Mouse (Mus musculus): ENCODE results near the gene Ocln. TPM values are rescaled to one million over a fixed set of nuclear protein-coding genes. Genes with fewer than 3 reads are reported as not detected.

The Ocln gene
- total and polyA plus RNA-seq, 3 experiments = 0.27 TPM; not detected in 2

GRCm38 (mm10) chr13:100575950-100576349 lies 23.4 kb upstream of the Ocln start:
- peak; percentile 93 for ATAC-seq (ENCODE audit: extremely low read depth, insufficient number of reproducible peaks, low FRiP score, poor library complexity, severe bottlenecking)
- DNase-seq (ENCODE audit: low spot score) = peak; percentile 40
- Histone ChIP-seq H3K27me3 (ENCODE audit: insufficient read depth, low read length) (peaks cover 3% of the 10 kb centered on the region; the same call in 1 of the 2 replicates), H3K4me3 (ENCODE audit: low read depth, low read length) (no peak overlapping the region; the same call in 1 of the 2 replicates), H3K4me1 (ENCODE audit: insufficient read depth, low read depth, low read length) (peaks cover 17% of the 10 kb centered on the region), H3K36me3 (replicated peaks) (no peaks in the 10 kb centered on the region), H3K9me3 (replicated peaks) (no peaks in the 10 kb centered on the region)
- TF ChIP-seq CTCF (IDR thresholded peaks at IDR 0.05; ENCODE audit: low read depth, low read length) (no peak), POLR2AphosphoS5 (IDR thresholded peaks at IDR 0.05; ENCODE audit: insufficient replicate concordance, low read depth, low read length) (no peak), GATA2 (IDR thresholded peaks at IDR 0.05; ENCODE audit: borderline replicate concordance, low read depth, low read length) (no peak), TAL1 (conservative IDR thresholded peaks at IDR 0.05; ENCODE audit: low read depth, low read length) (peak; percentile 32; the same call in 1 of the 2 replicates)

- no peak for DNase-seq (ENCODE audit: low spot score)
These were observed 18.2 kb upstream of the Ocln start for GRCm38 (mm10) chr13:100570713-100571112.

GRCm38 (mm10) chr13:100568359-100568758 lies 15.8 kb upstream of the Ocln start:
- TF ChIP-seq GATA2 (IDR thresholded peaks at IDR 0.05; ENCODE audit: borderline replicate concordance, low read depth, low read length) = no peak
- no peak for TF ChIP-seq GATA1 (IDR thresholded peaks at IDR 0.05; ENCODE audit: borderline replicate concordance, low read length)
- TF ChIP-seq TAL1 (conservative IDR thresholded peaks at IDR 0.05; ENCODE audit: low read depth, low read length) = no peak
- TF ChIP-seq POLR2AphosphoS5 (IDR thresholded peaks at IDR 0.05; ENCODE audit: insufficient replicate concordance, low read depth, low read length) = no peak
- TF ChIP-seq CTCF (IDR thresholded peaks at IDR 0.05; ENCODE audit: low read depth, low read length) = no peak
- no peak for DNase-seq (ENCODE audit: low spot score)
- no peaks in the 10 kb centered on the region for H3K36me3 ChIP-seq (replicated peaks)
- no peak for ATAC-seq (ENCODE audit: extremely low read depth, insufficient number of reproducible peaks, low FRiP score, poor library complexity, severe bottlenecking)
- no peaks in the 10 kb centered on the region for H3K4me1 ChIP-seq (ENCODE audit: insufficient read depth, low read depth, low read length)
- H3K4me3 ChIP-seq (ENCODE audit: low read depth, low read length) = no peak overlapping the region
- peaks cover 11% of the 10 kb centered on the region for H3K27me3 ChIP-seq (ENCODE audit: insufficient read depth, low read length)
- no peaks in the 10 kb centered on the region for H3K9me3 ChIP-seq (replicated peaks)

More at GRCm38 (mm10) chr13:100570713-100571112, 18.2 kb upstream of the Ocln start:
- H3K9me3 ChIP-seq (replicated peaks) = no peaks in the 10 kb centered on the region
- no peak for ATAC-seq (ENCODE audit: extremely low read depth, insufficient number of reproducible peaks, low FRiP score, poor library complexity, severe bottlenecking)
- TF ChIP-seq GATA2 (IDR thresholded peaks at IDR 0.05; ENCODE audit: borderline replicate concordance, low read depth, low read length) (no peak), GATA1 (IDR thresholded peaks at IDR 0.05; ENCODE audit: borderline replicate concordance, low read length) (no peak), CTCF (IDR thresholded peaks at IDR 0.05; ENCODE audit: low read depth, low read length) (no peak), TAL1 (conservative IDR thresholded peaks at IDR 0.05; ENCODE audit: low read depth, low read length) (no peak), POLR2AphosphoS5 (IDR thresholded peaks at IDR 0.05; ENCODE audit: insufficient replicate concordance, low read depth, low read length) (no peak)
- H3K4me3 ChIP-seq (ENCODE audit: low read depth, low read length) = no peak overlapping the region
- H3K27me3 ChIP-seq (ENCODE audit: insufficient read depth, low read length) = peaks cover 11% of the 10 kb centered on the region
- no peaks in the 10 kb centered on the region for H3K36me3 ChIP-seq (replicated peaks)
- H3K4me1 ChIP-seq (ENCODE audit: insufficient read depth, low read depth, low read length) = peaks cover 4% of the 10 kb centered on the region

- Histone ChIP-seq H3K27me3 (ENCODE audit: insufficient read depth, low read length) (peaks cover 7% of the 10 kb centered on the region), H3K4me3 (ENCODE audit: low read depth, low read length) (no peak overlapping the region), H3K36me3 (replicated peaks) (no peaks in the 10 kb centered on the region), H3K9me3 (replicated peaks) (no peaks in the 10 kb centered on the region), H3K4me1 (ENCODE audit: insufficient read depth, low read depth, low read length) (no peaks in the 10 kb centered on the region)
- ATAC-seq (ENCODE audit: extremely low read depth, insufficient number of reproducible peaks, low FRiP score, poor library complexity, severe bottlenecking) = no peak
- DNase-seq (ENCODE audit: low spot score) = no peak
- no peak for TF ChIP-seq CTCF (IDR thresholded peaks at IDR 0.05; ENCODE audit: low read depth, low read length)
- TF ChIP-seq POLR2AphosphoS5 (IDR thresholded peaks at IDR 0.05; ENCODE audit: insufficient replicate concordance, low read depth, low read length) = no peak
- TF ChIP-seq GATA1 (IDR thresholded peaks at IDR 0.05; ENCODE audit: borderline replicate concordance, low read length) = no peak
- no peak for TF ChIP-seq GATA2 (IDR thresholded peaks at IDR 0.05; ENCODE audit: borderline replicate concordance, low read depth, low read length)
- TF ChIP-seq TAL1 (conservative IDR thresholded peaks at IDR 0.05; ENCODE audit: low read depth, low read length) = no peak
These were observed 6.9 kb upstream of the Ocln start for GRCm38 (mm10) chr13:100559449-100559848.

- TF ChIP-seq POLR2AphosphoS5 (IDR thresholded peaks at IDR 0.05; ENCODE audit: insufficient replicate concordance, low read depth, low read length) (no peak), GATA1 (IDR thresholded peaks at IDR 0.05; ENCODE audit: borderline replicate concordance, low read length) (no peak), CTCF (IDR thresholded peaks at IDR 0.05; ENCODE audit: low read depth, low read length) (no peak)
- peaks cover 4% of the 10 kb centered on the region; the same call in 1 of the 2 replicates for H3K4me1 ChIP-seq (ENCODE audit: insufficient read depth, low read depth, low read length)
- no peak for ATAC-seq (ENCODE audit: extremely low read depth, insufficient number of reproducible peaks, low FRiP score, poor library complexity, severe bottlenecking)
- no peak for DNase-seq (ENCODE audit: low spot score)
- peaks cover 19% of the 10 kb centered on the region for H3K27me3 ChIP-seq (ENCODE audit: insufficient read depth, low read length)
- no peak overlapping the region for H3K4me3 ChIP-seq (ENCODE audit: low read depth, low read length)
- no peaks in the 10 kb centered on the region for H3K9me3 ChIP-seq (replicated peaks)
- no peaks in the 10 kb centered on the region for H3K36me3 ChIP-seq (replicated peaks)
These were observed 4.5 kb upstream of the Ocln start for GRCm38 (mm10) chr13:100557011-100557410.

GRCm38 (mm10) chr13:100553042-100553437 lies 522 bp upstream of the Ocln start:
- H3K4me1 ChIP-seq (ENCODE audit: insufficient read depth, low read depth, low read length) = peaks cover 4% of the 10 kb centered on the region; the same call in 1 of the 2 replicates
- no peaks in the 10 kb centered on the region for H3K9me3 ChIP-seq (replicated peaks)
- no peak overlapping the region for H3K4me3 ChIP-seq (ENCODE audit: low read depth, low read length)
- H3K36me3 ChIP-seq (replicated peaks) = no peaks in the 10 kb centered on the region
- ATAC-seq (ENCODE audit: extremely low read depth, insufficient number of reproducible peaks, low FRiP score, poor library complexity, severe bottlenecking) (no peak), DNase-seq (ENCODE audit: low spot score) (no peak)
- TF ChIP-seq GATA1 (IDR thresholded peaks at IDR 0.05; ENCODE audit: borderline replicate concordance, low read length) = no peak
- TF ChIP-seq GATA2 (IDR thresholded peaks at IDR 0.05; ENCODE audit: borderline replicate concordance, low read depth, low read length) = no peak
- no peak for TF ChIP-seq POLR2AphosphoS5 (IDR thresholded peaks at IDR 0.05; ENCODE audit: insufficient replicate concordance, low read depth, low read length)
- no peak for TF ChIP-seq TAL1 (conservative IDR thresholded peaks at IDR 0.05; ENCODE audit: low read depth, low read length)
- no peak for TF ChIP-seq CTCF (IDR thresholded peaks at IDR 0.05; ENCODE audit: low read depth, low read length)
- peaks cover 25% of the 10 kb centered on the region for H3K27me3 ChIP-seq (ENCODE audit: insufficient read depth, low read length)

Measured in G1E (cell line).